ENCODE assay signal across 8 mouse cellular contexts in genomic region chr6:124693243-124693981, GRCm38 (mm10). TPM values are rescaled to one million over a fixed set of nuclear protein-coding genes. Genes with fewer than 3 reads are reported as not detected.
DNase-seq lines count a peak whose midpoint lies in the region; ATAC-seq and TF ChIP-seq lines count a peak whose summit lies in the region.

No protein-coding gene starts in this region.

- H3K4me3 ChIP-seq in forebrain, postnatal 0 days (ENCODE audit: low read depth, low read length): no peak overlapping the region
- H3K4me3 ChIP-seq in forebrain, embryonic 10.5 days: no peak overlapping the region
- H3K4me3 ChIP-seq in lung, embryonic 14.5 days (ENCODE audit: low read depth, low read length): no peak overlapping the region
- H3K4me3 ChIP-seq in intestine, embryonic 16.5 days (ENCODE audit: low read length): no peak overlapping the region
- no peak overlapping the region for H3K4me3 ChIP-seq in myocyte

- H3K4me2 ChIP-seq in forebrain, postnatal 0 days (ENCODE audit: low read depth): no peak overlapping the region
- H3K4me2 ChIP-seq in lung, embryonic 14.5 days: no peak overlapping the region
- no peak overlapping the region for H3K4me2 ChIP-seq in intestine, embryonic 16.5 days (ENCODE audit: low read depth, low read length)
- H3K4me2 ChIP-seq in myocyte (ENCODE audit: low read depth): peak overlapping the region; percentile 31

- no peak for DNase-seq in forebrain, postnatal 0 days
- no peak for DNase-seq in forebrain, embryonic 10.5 days (ENCODE audit: extremely low spot score, low spot score)
- no peak for DNase-seq in lung, embryonic 14.5 days
- no peak for DNase-seq in lung, postnatal 4 days
- no peak for DNase-seq in adrenal gland, adult 2 months
- DNase-seq in frontal cortex, postnatal 25 days (ENCODE audit: low spot score in 2 of 2): no peak

- no peak for TF ChIP-seq CTCF in forebrain, postnatal 0 days (IDR thresholded peaks at IDR 0.05; ENCODE audit: low read depth)
- no peak for TF ChIP-seq CTCF in lung, embryonic 14.5 days (IDR thresholded peaks at IDR 0.05; ENCODE audit: low read depth)

- H3K36me3 ChIP-seq in forebrain, postnatal 0 days (ENCODE audit: insufficient read depth): no peaks in the 10 kb centered on the region
- H3K36me3 ChIP-seq in forebrain, embryonic 10.5 days (replicated peaks): peaks cover under 1% of the 10 kb centered on the region; the same call in 1 of the 2 replicates
- H3K36me3 ChIP-seq in lung, embryonic 14.5 days (ENCODE audit: insufficient read depth): no peaks in the 10 kb centered on the region; the same call in 1 of the 2 replicates
- H3K36me3 ChIP-seq in intestine, embryonic 16.5 days (ENCODE audit: control insufficient read depth, insufficient read depth, low read length): no peaks in the 10 kb centered on the region
- no peaks in the 10 kb centered on the region for H3K36me3 ChIP-seq in myocyte (ENCODE audit: control insufficient read depth, insufficient read depth)

- no peak overlapping the region for H3K9ac ChIP-seq in forebrain, postnatal 0 days
- no peak overlapping the region for H3K9ac ChIP-seq in lung, embryonic 14.5 days
- 0 out of 2 replicates have a peak overlapping the region, but pooled peaks have one; percentile 49 for H3K9ac ChIP-seq in intestine, embryonic 16.5 days (ENCODE audit: low read depth, low read length)

- WGBS in forebrain, postnatal 0 days: 79% methylated on average over 15 of the region's 15 CpGs
- 80% methylated on average over 15 of the region's 15 CpGs for WGBS in forebrain, embryonic 10.5 days
- WGBS in lung, embryonic 14.5 days: 55% methylated on average over 15 of the region's 15 CpGs
- 50% methylated on average over 15 of the region's 15 CpGs for WGBS in intestine, embryonic 16.5 days

- 0 out of 2 replicates have a peak overlapping the region, but pooled peaks have one; percentile 45 for H3K27ac ChIP-seq in forebrain, postnatal 0 days (ENCODE audit: low read depth, low read length)
- no peak overlapping the region for H3K27ac ChIP-seq in forebrain, embryonic 10.5 days
- peak overlapping the region; percentile 78 for H3K27ac ChIP-seq in lung, embryonic 14.5 days (ENCODE audit: low read depth)
- peak overlapping the region; percentile 82 for H3K27ac ChIP-seq in intestine, embryonic 16.5 days (ENCODE audit: low read length)

- H3K9me3 ChIP-seq in forebrain, postnatal 0 days (ENCODE audit: low read length): no peaks in the 10 kb centered on the region
- no peaks in the 10 kb centered on the region for H3K9me3 ChIP-seq in forebrain, embryonic 10.5 days
- H3K9me3 ChIP-seq in lung, embryonic 14.5 days (ENCODE audit: low read depth, low read length): no peaks in the 10 kb centered on the region
- no peaks in the 10 kb centered on the region for H3K9me3 ChIP-seq in intestine, embryonic 16.5 days (ENCODE audit: control insufficient read depth, low read length)

- no peak for ATAC-seq in forebrain, postnatal 0 days
- no peak for ATAC-seq in lung, embryonic 14.5 days (ENCODE audit: insufficient read depth)
- ATAC-seq in intestine, embryonic 16.5 days: peak; percentile 80

- H3K27me3 ChIP-seq in forebrain, postnatal 0 days (ENCODE audit: insufficient read depth, low read length): no peaks in the 10 kb centered on the region
- no peaks in the 10 kb centered on the region for H3K27me3 ChIP-seq in forebrain, embryonic 10.5 days (ENCODE audit: poor library complexity, severe bottlenecking)
- H3K27me3 ChIP-seq in lung, embryonic 14.5 days (ENCODE audit: insufficient read depth, low read length): no peaks in the 10 kb centered on the region
- H3K27me3 ChIP-seq in intestine, embryonic 16.5 days (replicated peaks; ENCODE audit: control insufficient read depth, insufficient read depth, low read length): no peaks in the 10 kb centered on the region
- no peaks in the 10 kb centered on the region for H3K27me3 ChIP-seq in myocyte (ENCODE audit: control insufficient read depth, insufficient read depth, insufficient read length)

- no peaks in the 10 kb centered on the region for H3K79me2 ChIP-seq in myocyte (ENCODE audit: control insufficient read depth, insufficient read depth)

- H3K4me1 ChIP-seq in forebrain, postnatal 0 days (ENCODE audit: insufficient read depth): no peaks in the 10 kb centered on the region
- peaks cover 9% of the 10 kb centered on the region for H3K4me1 ChIP-seq in forebrain, embryonic 10.5 days
- H3K4me1 ChIP-seq in lung, embryonic 14.5 days (ENCODE audit: insufficient read depth): peaks cover 15% of the 10 kb centered on the region
- H3K4me1 ChIP-seq in intestine, embryonic 16.5 days (ENCODE audit: control insufficient read depth, insufficient read depth, low read length): peaks cover 23% of the 10 kb centered on the region

- H3ac ChIP-seq in myocyte (ENCODE audit: control insufficient read depth, insufficient read length): no peak overlapping the region

- no peak for TF ChIP-seq POLR2A in myocyte (IDR thresholded peaks at IDR 0.05; ENCODE audit: insufficient read length, low read depth)

TF ChIP-seq in myocyte, 11 proteins besides CTCF, POLR2A, EP300 and RAD21:
- TF ChIP-seq SRF (IDR thresholded peaks at IDR 0.05; ENCODE audit: control insufficient read depth, insufficient read length, low read depth) (no peak), MYOD1 (IDR thresholded peaks at IDR 0.05; ENCODE audit: control insufficient read depth in 1 of 3, insufficient read length in 2 of 3, low read depth in 2 of 3) (peak in 2 of 3 experiments; percentile 68 to 85)

RNA-seq across cellular contexts. Expression of gene Emg1, which starts 18.6 kb away (rescaled TPM):
- total RNA-seq in forebrain, postnatal 0 days (2014; rRNA removed): 105 TPM in 2 replicates
- polyA plus RNA-seq in forebrain, postnatal 0 days (2015; fragmentation: Nextera tagmentation; extraction: Ambion mirVana): 96.2 and 116 TPM in 2 replicates
- polyA plus RNA-seq in forebrain, embryonic 10.5 days (2016; fragmentation: Nextera tagmentation; extraction: Ambion mirVana): 255 and 270 TPM in 2 replicates
- polyA plus RNA-seq in lung, embryonic 14.5 days (2014; fragmentation: Nextera tagmentation; extraction: Ambion mirVana): 214 and 228 TPM in 2 replicates
- 202 and 222 TPM in 2 replicates for polyA plus RNA-seq in intestine, embryonic 16.5 days (2015; fragmentation: Nextera tagmentation; extraction: Ambion mirVana)
- 103 TPM for polyA plus RNA-seq in myocyte (2012; fragmentation: generic; extraction: Trizol)
- 10 to 100 TPM; 80.6 to 82.6 TPM for total RNA-seq in adrenal gland, adult 2 months (2021)
- polyA plus RNA-seq in adrenal gland, adult 2 months (2012; rRNA removed): 16.6 and 17.0 TPM in 2 replicates

RNA-seq across cellular contexts. Expression of gene Phb2, which starts 18.7 kb away (rescaled TPM):
- 200 and 215 TPM in 2 replicates for total RNA-seq in forebrain, postnatal 0 days (2014; rRNA removed)
- 271 TPM in 2 replicates for polyA plus RNA-seq in forebrain, postnatal 0 days (2015; fragmentation: Nextera tagmentation; extraction: Ambion mirVana)
- polyA plus RNA-seq in forebrain, embryonic 10.5 days (2016; fragmentation: Nextera tagmentation; extraction: Ambion mirVana): 490 and 492 TPM in 2 replicates
- polyA plus RNA-seq in lung, embryonic 14.5 days (2014; fragmentation: Nextera tagmentation; extraction: Ambion mirVana): 354 and 377 TPM in 2 replicates
- polyA plus RNA-seq in intestine, embryonic 16.5 days (2015; fragmentation: Nextera tagmentation; extraction: Ambion mirVana): 471 and 489 TPM in 2 replicates
- polyA plus RNA-seq in myocyte (2012; fragmentation: generic; extraction: Trizol): 339 TPM
- 100 to 1,000 TPM; 286 to 294 TPM for total RNA-seq in adrenal gland, adult 2 months (2021)
- polyA plus RNA-seq in adrenal gland, adult 2 months (2012; rRNA removed): 128 and 181 TPM in 2 replicates

RNA-seq across cellular contexts. Expression of gene Lpcat3, which starts 30.6 kb away (rescaled TPM):
- 27.6 and 35.6 TPM in 2 replicates for total RNA-seq in forebrain, postnatal 0 days (2014; rRNA removed)
- 34.3 and 41.3 TPM in 2 replicates for polyA plus RNA-seq in forebrain, postnatal 0 days (2015; fragmentation: Nextera tagmentation; extraction: Ambion mirVana)
- polyA plus RNA-seq in forebrain, embryonic 10.5 days (2016; fragmentation: Nextera tagmentation; extraction: Ambion mirVana): 38.8 and 44.1 TPM in 2 replicates
- polyA plus RNA-seq in lung, embryonic 14.5 days (2014; fragmentation: Nextera tagmentation; extraction: Ambion mirVana): 50.3 and 53.1 TPM in 2 replicates
- polyA plus RNA-seq in intestine, embryonic 16.5 days (2015; fragmentation: Nextera tagmentation; extraction: Ambion mirVana): 195 and 219 TPM in 2 replicates
- polyA plus RNA-seq in myocyte (2012; fragmentation: generic; extraction: Trizol): 138 TPM
- total RNA-seq in adrenal gland, adult 2 months (2021): 100 to 1,000 TPM in 1 of 2 experiments, 10 to 100 TPM in 1; 92.1 to 138 TPM
- 141 and 155 TPM in 2 replicates for polyA plus RNA-seq in adrenal gland, adult 2 months (2012; rRNA removed)

RNA-seq across cellular contexts. Expression of gene Ptpn6, which starts 45.1 kb away (rescaled TPM):
- 2.2 and 2.9 TPM in 2 replicates for total RNA-seq in forebrain, postnatal 0 days (2014; rRNA removed)
- polyA plus RNA-seq in forebrain, postnatal 0 days (2015; fragmentation: Nextera tagmentation; extraction: Ambion mirVana): 3.6 and 3.8 TPM in 2 replicates
- 4.8 and 5.2 TPM in 2 replicates for polyA plus RNA-seq in forebrain, embryonic 10.5 days (2016; fragmentation: Nextera tagmentation; extraction: Ambion mirVana)
- 12.1 and 12.6 TPM in 2 replicates for polyA plus RNA-seq in lung, embryonic 14.5 days (2014; fragmentation: Nextera tagmentation; extraction: Ambion mirVana)
- 20.4 and 22.5 TPM in 2 replicates for polyA plus RNA-seq in intestine, embryonic 16.5 days (2015; fragmentation: Nextera tagmentation; extraction: Ambion mirVana)
- polyA plus RNA-seq in myocyte (2012; fragmentation: generic; extraction: Trizol): 3.1 TPM
- 10 to 100 TPM in 1 of 2 experiments, 1 to 10 TPM in 1; 6.5 to 11.2 TPM for total RNA-seq in adrenal gland, adult 2 months (2021)
- 6.1 and 6.8 TPM in 2 replicates for polyA plus RNA-seq in adrenal gland, adult 2 months (2012; rRNA removed)

RNA-seq across cellular contexts. Expression of gene Grcc10, which starts 47.8 kb away (rescaled TPM):
- 257 and 314 TPM in 2 replicates for total RNA-seq in forebrain, postnatal 0 days (2014; rRNA removed)
- polyA plus RNA-seq in forebrain, postnatal 0 days (2015; fragmentation: Nextera tagmentation; extraction: Ambion mirVana): 699 and 862 TPM in 2 replicates
- polyA plus RNA-seq in forebrain, embryonic 10.5 days (2016; fragmentation: Nextera tagmentation; extraction: Ambion mirVana): 397 and 415 TPM in 2 replicates
- polyA plus RNA-seq in lung, embryonic 14.5 days (2014; fragmentation: Nextera tagmentation; extraction: Ambion mirVana): 429 and 440 TPM in 2 replicates
- 309 and 334 TPM in 2 replicates for polyA plus RNA-seq in intestine, embryonic 16.5 days (2015; fragmentation: Nextera tagmentation; extraction: Ambion mirVana)
- 287 TPM for polyA plus RNA-seq in myocyte (2012; fragmentation: generic; extraction: Trizol)
- 100 to 1,000 TPM; 357 to 360 TPM for total RNA-seq in adrenal gland, adult 2 months (2021)
- polyA plus RNA-seq in adrenal gland, adult 2 months (2012; rRNA removed): 233 and 246 TPM in 2 replicates
